Mouse (Mus musculus) embryonic fibroblast, embryonic 13.5 days (primary cell): ENCODE data around the gene Stpg3.
"Not testable (repeated sequence)": the region's sequence is repeated elsewhere in the genome, so short reads cannot be mapped to it uniquely, and the experiment has no call there.

Source experiments
- CTCF ChIP-seq: IDR thresholded peaks from 2 replicates; pipeline ENCODE4 v1.5.1; 2011; ENCODE audit warnings: mild to moderate bottlenecking, control low read depth, low read length, moderate library complexity, borderline replicate concordance; ENCODE audit not compliant: insufficient read depth
- POLR2A ChIP-seq: IDR thresholded peaks from 2 replicates; pipeline ENCODE4 v1.6.1; 2011; ENCODE audit warnings: low read depth, mild to moderate bottlenecking, control low read depth, low read length, moderate library complexity

DNA sequence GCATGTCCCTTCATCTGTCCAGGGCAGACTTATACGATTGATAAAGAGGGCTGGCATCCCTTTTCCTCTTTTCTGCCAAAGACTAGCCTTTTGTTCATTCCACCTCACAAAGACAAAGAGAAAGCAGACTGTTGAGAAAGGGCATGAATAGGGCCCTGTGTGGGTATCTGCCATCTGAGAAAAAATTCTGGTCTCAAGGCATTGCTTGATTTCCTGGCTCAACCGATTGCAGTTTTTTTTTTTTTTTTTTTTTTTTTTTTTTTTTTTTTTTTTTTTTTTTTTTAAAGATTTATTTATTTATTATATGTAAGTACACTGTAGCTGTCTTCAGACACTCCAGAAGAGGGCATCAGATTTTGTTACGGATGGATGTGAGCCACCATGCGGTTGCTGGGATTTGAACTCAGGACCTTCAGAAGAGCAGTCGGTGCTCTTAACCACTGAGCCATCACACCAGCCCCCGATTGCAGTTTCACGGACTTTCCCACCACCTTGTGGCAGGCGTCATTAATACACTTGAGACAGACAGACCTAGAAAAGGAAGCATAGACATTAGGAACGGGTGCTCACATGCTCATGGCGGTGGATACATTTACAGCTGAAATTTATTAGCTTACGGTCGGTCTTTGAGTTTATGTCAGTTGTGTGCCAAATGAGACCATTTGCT lies 42.1 kb upstream of the Stpg3 start:
- not testable (repeated sequence) for TF ChIP-seq CTCF, POLR2A
